Comparison of ENCODE assay signal across 7 mouse cellular contexts in genomic region chr3:14869779-14870178, GRCm38 (mm10). TPM values are rescaled to one million over a fixed set of nuclear protein-coding genes. Genes with fewer than 3 reads are reported as not detected.
DNase-seq lines count a peak whose midpoint lies in the region; ATAC-seq and TF ChIP-seq lines count a peak whose summit lies in the region.

No protein-coding gene starts in this region.

- H3K27me3 ChIP-seq in hindbrain, embryonic 16.5 days (replicated peaks; ENCODE audit: control insufficient read depth, insufficient read depth, low read length) = no peaks in the 10 kb centered on the region
- H3K27me3 ChIP-seq in midbrain, embryonic 12.5 days = no peaks in the 10 kb centered on the region; the same call in 1 of the 2 replicates
- H3K27me3 ChIP-seq in small intestine, adult 2 months (ENCODE audit: control insufficient read depth, insufficient read depth, low read length) = no peaks in the 10 kb centered on the region

- intact Hi-C loops in left cerebral cortex, postnatal 4 days (cut with DNase I) = loop anchor here (5.0 kb wide), 1 partner anchor 328 kb away; no protein-coding TSS in a partner anchor

- no peaks in the 10 kb centered on the region for H3K4me1 ChIP-seq in hindbrain, embryonic 16.5 days (ENCODE audit: control insufficient read depth, insufficient read depth, low read depth, low read length)
- no peaks in the 10 kb centered on the region for H3K4me1 ChIP-seq in midbrain, embryonic 12.5 days
- peaks cover 7% of the 10 kb centered on the region; the same call in 1 of the 2 replicates for H3K4me1 ChIP-seq in small intestine, adult 2 months (ENCODE audit: control insufficient read depth, insufficient read depth, insufficient read length, low read length)

- peak overlapping the region; percentile 28; the same call in 1 of the 2 replicates for H3K4me2 ChIP-seq in hindbrain, embryonic 16.5 days (ENCODE audit: low read length)
- H3K4me2 ChIP-seq in midbrain, embryonic 12.5 days (replicated peaks) = no peak overlapping the region

- H3K27ac ChIP-seq in hindbrain, embryonic 16.5 days (ENCODE audit: low read depth, low read length) = no peak overlapping the region
- no peak overlapping the region for H3K27ac ChIP-seq in midbrain, embryonic 12.5 days (replicated peaks)
- H3K27ac ChIP-seq in small intestine, adult 2 months (ENCODE audit: insufficient read depth, low read depth, low read length) = no peak overlapping the region

- WGBS in hindbrain, embryonic 16.5 days = 22% methylated on average over 11 of the region's 11 CpGs
- WGBS in midbrain, embryonic 12.5 days = 21% methylated on average over 11 of the region's 11 CpGs
- 9% methylated on average over 11 of the region's 11 CpGs for WGBS in small intestine, adult 2 months

- ATAC-seq in activated CD4-positive, CD25-positive, alpha-beta regulatory T cell, adult 4 months = peak; percentile 94
- peak; percentile 68 for ATAC-seq in hindbrain, embryonic 16.5 days
- peak; percentile 83 for ATAC-seq in midbrain, embryonic 12.5 days (ENCODE audit: low FRiP score, low read depth)

- no peak overlapping the region for H3K9ac ChIP-seq in hindbrain, embryonic 16.5 days (ENCODE audit: low read depth, low read length)
- H3K9ac ChIP-seq in midbrain, embryonic 12.5 days (replicated peaks) = no peak overlapping the region

- no peak overlapping the region for H3K4me3 ChIP-seq in hindbrain, embryonic 16.5 days (ENCODE audit: low read length)
- no peak overlapping the region for H3K4me3 ChIP-seq in midbrain, embryonic 12.5 days
- H3K4me3 ChIP-seq in small intestine, adult 2 months (ENCODE audit: low read depth, low read length) = 0 out of 2 replicates have a peak overlapping the region, but pooled peaks have one; percentile 14

- H3K36me3 ChIP-seq in hindbrain, embryonic 16.5 days (ENCODE audit: control insufficient read depth, insufficient read depth, low read length) = no peaks in the 10 kb centered on the region
- H3K36me3 ChIP-seq in midbrain, embryonic 12.5 days = no peaks in the 10 kb centered on the region
- H3K36me3 ChIP-seq in small intestine, adult 2 months (ENCODE audit: control insufficient read depth, insufficient read depth, low read length) = no peaks in the 10 kb centered on the region

- peak; percentile 86; the same call in 1 of the 2 replicates for TF ChIP-seq CTCF in small intestine, adult 2 months (IDR thresholded peaks at IDR 0.05; ENCODE audit: extremely low read depth, insufficient read length, insufficient replicate concordance, low read depth, low read length)

- no peaks in the 10 kb centered on the region for H3K9me3 ChIP-seq in hindbrain, embryonic 16.5 days (ENCODE audit: control insufficient read depth, low read length)
- no peaks in the 10 kb centered on the region for H3K9me3 ChIP-seq in midbrain, embryonic 12.5 days

- TF ChIP-seq POLR2A in small intestine, adult 2 months (IDR thresholded peaks at IDR 0.05; ENCODE audit: low read depth, low read length) = no peak

- DNase-seq in cerebellum, postnatal 10 days = peak; percentile 84 to 87
- DNase-seq in frontal cortex, postnatal 36 days (ENCODE audit: low spot score in 2 of 2) = peak; percentile 43 to 68
- peak; percentile 73 for DNase-seq in left cerebral cortex, postnatal 4 days

RNA-seq across cellular contexts. Expression of gene Car3, which starts 6.5 kb away (rescaled TPM):
- under 1 TPM in 1 of 2 experiments, not detected in 1; 0.52 TPM for polyA plus RNA-seq in activated CD4-positive, CD25-positive, alpha-beta regulatory T cell, adult 4 months (2017; shearing (Covaris generic))
- 3.3 and 14.8 TPM in 2 replicates for polyA plus RNA-seq in hindbrain, embryonic 16.5 days (2015; fragmentation: Nextera tagmentation; extraction: Ambion mirVana)
- total RNA-seq in left cerebral cortex, postnatal 4 days (2021) = 1 to 10 TPM; 1.6 to 2.2 TPM
- 2.0 and 3.5 TPM in 2 replicates for polyA plus RNA-seq in midbrain, embryonic 12.5 days (2016; fragmentation: Nextera tagmentation; extraction: Ambion mirVana)
- 5.3 and 14.6 TPM in 2 replicates for polyA plus RNA-seq in small intestine, adult 2 months (2012; rRNA removed)

RNA-seq across cellular contexts. Expression of gene Car2, which starts 16.3 kb away (rescaled TPM):
- 10 to 100 TPM in 1 of 2 experiments, 1 to 10 TPM in 1; 4.1 to 19.6 TPM for polyA plus RNA-seq in activated CD4-positive, CD25-positive, alpha-beta regulatory T cell, adult 4 months (2017; shearing (Covaris generic))
- 52.2 and 65.5 TPM in 2 replicates for polyA plus RNA-seq in hindbrain, embryonic 16.5 days (2015; fragmentation: Nextera tagmentation; extraction: Ambion mirVana)
- 10 to 100 TPM; 19.7 to 22.2 TPM for total RNA-seq in left cerebral cortex, postnatal 4 days (2021)
- 53.2 and 57.9 TPM in 2 replicates for polyA plus RNA-seq in midbrain, embryonic 12.5 days (2016; fragmentation: Nextera tagmentation; extraction: Ambion mirVana)
- 23.6 and 721 TPM in 2 replicates for polyA plus RNA-seq in small intestine, adult 2 months (2012; rRNA removed)
